Mouse (Mus musculus) erythroblast, embryonic 14.5 days (primary cell): ENCODE results near the gene Gm28043.

ENCODE experiments used
- GATA1 ChIP-seq: IDR thresholded peaks from 2 replicates; pipeline ENCODE4 v1.6.1; 2012; ENCODE audit warnings: low read length, inconsistent platforms, mixed read lengths
- TAL1 ChIP-seq: IDR thresholded peaks from 3 replicates; pipeline ENCODE4 v1.6.1; 2012; ENCODE audit warnings: low read length, inconsistent platforms, mixed read lengths

- TF ChIP-seq TAL1 (no peak), GATA1 (no peak)
Observed at GRCm38 (mm10) chr17:29682261-29682660, 67.6 kb downstream of the Gm28043 start.
